Mouse (Mus musculus) brain, embryonic 14.5 days (tissue): ENCODE measurements around the gene Gm15140. TPM values are rescaled to one million over a fixed set of nuclear protein-coding genes. Genes with fewer than 3 reads are reported as not detected.
"Not testable (repeated sequence)": the region's sequence is repeated elsewhere in the genome, so short reads cannot be mapped to it uniquely, and the experiment has no call there.

Source experiments
- DNase-seq: peaks from one replicate; pipeline ENCODE4 v3.0.0-alpha.2; 2011; ENCODE audit warnings: low read depth
- polyA plus RNA-seq: library from polyadenylated mRNA; depleted of rRNA; stranded (reverse); fragments of >200 nt; gene quantifications from 2 replicates; pipeline ENCODE4 v1.2.3, GENCODE M21; 2012; rRNA removed

Gm15140 gene
- not detected in 2 replicates for polyA plus RNA-seq

DNA sequence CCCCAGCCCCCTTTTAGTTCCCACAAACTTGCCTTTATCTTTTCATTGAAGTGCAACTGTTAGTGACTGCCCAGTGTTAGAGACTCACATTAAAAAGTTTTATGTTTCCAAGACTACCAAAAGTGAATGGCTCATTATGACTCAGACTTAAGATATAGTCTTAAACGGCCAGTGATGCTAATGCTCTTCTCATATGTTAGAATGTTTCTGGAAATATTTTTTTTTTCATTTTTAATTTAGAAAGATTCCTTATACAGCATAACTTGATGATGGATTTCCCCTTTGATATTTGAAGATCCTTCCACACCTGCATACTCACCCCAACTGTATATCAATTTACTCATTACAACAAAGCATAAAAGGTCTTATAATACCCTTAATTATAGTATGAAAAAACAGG is at the start of gene Gm15140:
Gene Gm15140, minus strand, starts transcription at position 101 of the 400 bp plus-strand sequence.
- DNase-seq: not testable (repeated sequence)

Other genes with a start within 250 kb of the Gm15140 start
- gene Samt1, start 108.0 kb downstream of the Gm15140 start, polyA plus RNA-seq: not detected in 2 replicates
- gene 4921511M17Rik, start 86.9 kb downstream of the Gm15140 start, polyA plus RNA-seq: not detected in 2 replicates
- not detected in 2 replicates for gene Gm10057, start 65.6 kb downstream of the Gm15140 start, polyA plus RNA-seq
- gene 4930524N10Rik, start 222.7 kb upstream of the Gm15140 start, polyA plus RNA-seq: not detected in 2 replicates